Mouse (Mus musculus) fibroblast of lung, adult 2 months (primary cell): ENCODE results near the gene Zfp706.
"Not testable (repeated sequence)": the region's sequence is repeated elsewhere in the genome, so short reads cannot be mapped to it uniquely, and the experiment has no call there.

ENCODE experiments used
- DNase-seq: peaks from one replicate; pipeline ENCODE4 v3.0.0-alpha.2; 2011; ENCODE audit warnings: low read depth

Zfp706 gene

DNA sequence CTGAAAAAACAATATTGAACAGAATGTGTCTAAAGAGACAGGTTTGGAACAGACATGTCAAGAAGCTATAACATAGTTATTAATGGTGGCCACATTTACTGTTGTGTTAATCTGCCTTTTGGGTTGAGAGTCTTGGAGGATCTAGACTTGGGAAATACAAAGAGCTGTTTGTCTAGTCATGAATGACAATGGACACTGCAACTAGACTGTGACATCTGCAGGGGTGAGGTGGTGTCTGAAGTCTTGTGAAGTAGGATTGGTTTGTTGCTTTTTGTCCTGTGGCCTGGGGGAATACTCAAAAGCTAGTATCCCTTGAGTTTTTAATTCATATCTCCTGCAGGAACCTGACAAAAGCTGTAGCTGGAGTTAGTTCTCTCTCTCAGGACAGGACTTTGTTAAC lies 973 bp upstream of the Zfp706 start:
- DNase-seq = no peak

DNA sequence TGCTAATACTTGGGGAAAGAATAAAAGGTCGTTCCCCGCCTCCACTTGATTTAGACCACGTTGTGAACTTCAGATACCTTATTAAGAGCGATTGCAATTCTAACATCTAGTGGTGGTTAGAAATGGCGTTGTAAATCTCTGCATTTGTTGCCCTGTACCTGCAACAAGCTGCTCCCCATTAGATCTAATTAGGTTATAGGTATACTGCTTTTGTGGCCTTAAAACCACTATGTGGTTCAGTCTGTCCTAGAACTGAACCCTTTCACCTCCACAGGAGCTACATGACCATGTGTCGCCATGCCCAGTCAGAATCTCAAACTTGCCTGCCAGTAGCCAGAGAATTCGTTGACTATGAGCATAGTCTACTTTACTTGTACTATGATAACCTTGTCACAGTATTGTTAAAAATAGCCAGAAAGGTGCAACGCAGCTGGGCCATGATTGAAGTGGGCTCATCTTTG lies 416 bp upstream of the Zfp706 start:
- no peak for DNase-seq

DNA sequence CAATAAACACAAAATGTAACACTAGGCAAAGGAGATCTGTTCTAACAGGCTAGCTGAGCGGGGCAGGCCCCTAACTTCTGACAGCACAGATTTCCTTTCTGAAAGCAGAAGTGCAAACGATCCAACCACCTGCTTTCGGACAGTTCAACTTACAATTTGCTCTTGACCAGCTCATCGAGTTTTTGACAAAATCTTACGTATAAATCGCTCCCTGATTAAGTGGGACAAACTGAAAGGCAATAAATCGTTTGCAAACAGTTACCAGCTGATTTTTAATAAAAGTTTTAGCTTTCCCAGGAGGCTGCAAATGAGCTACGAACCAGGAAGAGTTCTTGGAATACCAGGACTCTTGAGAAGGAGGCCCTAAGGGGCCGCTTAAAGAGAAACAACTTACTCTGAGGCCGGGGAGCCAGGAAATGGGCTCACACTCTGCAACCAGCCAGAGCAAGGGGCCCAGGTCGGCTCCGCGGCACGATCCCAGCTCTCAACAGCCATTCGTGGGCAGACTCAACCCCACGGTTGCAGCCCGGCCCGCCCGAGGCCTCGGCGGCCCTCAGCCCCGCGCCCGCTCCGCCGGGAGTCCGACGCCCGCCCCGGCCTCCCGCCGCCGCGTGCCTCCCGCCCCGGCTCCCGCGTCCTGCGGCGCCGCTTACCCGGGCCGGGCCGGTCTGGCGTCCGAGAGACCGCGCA lies 953 bp downstream of the Zfp706 start:
- no peak for DNase-seq

DNA sequence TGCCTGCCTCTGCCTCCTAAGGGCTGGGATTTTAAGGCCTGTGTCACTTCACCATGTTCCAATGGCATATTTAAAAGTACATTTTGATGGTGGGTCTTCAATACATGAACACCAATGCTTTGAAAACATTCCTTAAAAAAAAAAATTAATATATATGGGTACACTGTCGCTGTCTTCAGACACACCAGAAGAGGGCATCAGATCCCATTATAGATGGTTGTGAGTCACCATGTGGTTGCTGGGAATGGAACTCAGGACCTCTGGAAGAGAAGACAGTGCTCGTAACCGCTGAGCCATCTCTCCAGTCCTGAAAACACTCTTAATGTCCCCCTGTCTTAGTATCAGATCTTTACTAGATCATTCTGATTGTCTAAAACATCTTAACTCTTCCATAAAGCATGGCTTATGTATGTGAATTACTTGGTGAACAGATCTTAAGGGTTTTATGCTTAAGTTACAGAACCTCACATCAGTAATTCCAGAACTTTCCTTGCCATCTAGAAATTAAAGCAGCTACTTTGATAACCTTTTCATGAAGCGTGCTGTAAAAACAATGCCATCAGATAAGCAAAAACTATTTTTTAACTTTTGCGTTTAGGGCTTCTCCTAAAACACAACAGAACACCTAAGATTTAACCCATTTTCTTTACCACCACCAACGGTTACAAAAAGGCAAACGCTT lies 1.6 kb downstream of the Zfp706 start:
- DNase-seq = no peak

DNA sequence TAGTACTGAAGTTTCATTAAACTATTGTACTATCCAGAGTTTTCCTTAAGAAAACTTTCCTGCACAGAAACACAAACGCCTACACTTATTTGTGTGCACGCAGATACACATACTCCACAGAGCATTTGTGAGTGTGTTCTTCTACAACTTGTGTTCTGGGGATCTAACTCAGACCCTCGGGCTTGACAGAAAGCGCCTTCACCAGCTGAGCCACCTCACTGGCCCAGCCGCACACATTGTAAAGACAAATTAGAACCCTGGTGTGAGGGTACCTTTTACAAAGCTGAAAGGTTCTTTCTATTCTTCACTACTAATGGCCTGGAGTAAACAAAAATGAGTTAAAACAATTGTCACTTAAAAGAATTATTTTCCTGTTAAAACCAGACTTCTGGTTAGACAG lies 2.7 kb downstream of the Zfp706 start:
- no peak for DNase-seq

DNA sequence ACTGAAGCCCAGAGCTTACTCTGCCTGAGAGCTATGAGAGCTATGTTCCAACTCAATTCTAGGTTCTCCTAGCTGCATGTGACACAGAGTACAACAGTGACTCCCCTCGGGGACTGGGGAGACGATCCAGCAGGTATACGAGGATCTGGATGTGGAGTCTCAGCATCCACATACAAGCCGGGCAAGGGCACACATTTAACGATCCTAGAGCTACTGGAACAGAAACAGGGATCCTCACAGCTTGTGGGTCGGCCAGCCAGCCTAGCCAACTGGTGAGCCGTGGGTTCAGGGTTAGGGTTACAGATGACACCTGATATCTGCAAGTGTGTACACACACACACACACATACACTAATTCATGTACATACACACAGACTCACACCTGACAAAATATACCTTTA lies 5.3 kb downstream of the Zfp706 start:
- DNase-seq = no peak

DNA sequence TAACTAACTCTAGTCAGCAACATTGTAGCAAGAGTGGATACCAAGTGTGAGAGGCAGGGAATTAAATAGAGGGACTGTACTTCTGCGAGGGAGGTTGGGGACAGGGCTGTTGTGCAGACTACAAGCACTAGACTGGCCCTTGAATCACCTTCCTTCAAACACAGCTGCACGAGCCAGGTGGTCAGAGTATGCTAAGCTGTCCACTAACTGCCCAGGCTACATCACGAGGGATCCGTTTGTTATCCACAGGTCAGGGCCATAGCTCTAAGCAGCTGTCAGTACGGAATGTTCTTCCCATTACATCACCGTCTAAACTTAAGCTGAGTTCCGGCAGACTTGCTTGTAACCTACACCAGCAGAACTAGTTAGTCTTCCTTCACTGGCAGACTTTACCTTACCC lies 8.0 kb downstream of the Zfp706 start:
- DNase-seq = not testable (repeated sequence)

DNA sequence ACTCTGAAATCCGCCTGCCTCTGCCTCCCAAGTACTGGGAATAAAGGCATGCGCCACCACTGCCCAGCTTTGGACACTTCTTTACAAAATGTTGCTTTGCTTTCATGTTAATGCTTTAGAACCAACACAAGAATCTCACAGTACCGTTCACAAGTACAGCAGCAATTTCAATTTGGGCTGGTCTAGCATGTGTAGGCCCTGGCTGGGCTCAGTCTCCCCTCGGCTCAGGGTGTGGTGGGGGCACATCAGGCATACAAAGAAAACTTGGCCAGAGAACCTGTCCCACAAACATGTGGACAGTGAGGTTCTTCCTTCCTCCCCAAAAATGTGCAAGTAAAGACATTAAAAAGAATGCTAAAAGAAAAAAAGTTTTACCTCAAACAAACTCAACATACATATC lies 12.4 kb downstream of the Zfp706 start:
- DNase-seq = no peak

DNA sequence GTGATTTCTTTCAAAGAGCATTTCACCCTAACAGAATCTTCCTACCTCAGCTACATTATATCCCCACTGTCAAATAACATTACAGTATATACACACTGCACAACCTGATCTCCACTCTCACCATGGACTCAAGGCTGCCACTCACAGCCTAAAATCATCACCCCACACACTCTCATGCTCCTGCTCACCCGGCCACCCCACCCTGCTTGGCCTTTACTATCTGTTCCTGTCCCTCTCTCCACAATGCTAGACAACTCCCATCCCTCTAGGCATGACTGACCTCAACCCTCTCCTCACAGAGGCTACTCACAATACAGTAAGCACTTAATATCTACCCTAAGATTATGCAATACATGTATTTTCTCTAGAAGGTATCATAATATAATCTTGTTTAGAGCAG lies 12.9 kb downstream of the Zfp706 start:
- DNase-seq = no peak

DNA sequence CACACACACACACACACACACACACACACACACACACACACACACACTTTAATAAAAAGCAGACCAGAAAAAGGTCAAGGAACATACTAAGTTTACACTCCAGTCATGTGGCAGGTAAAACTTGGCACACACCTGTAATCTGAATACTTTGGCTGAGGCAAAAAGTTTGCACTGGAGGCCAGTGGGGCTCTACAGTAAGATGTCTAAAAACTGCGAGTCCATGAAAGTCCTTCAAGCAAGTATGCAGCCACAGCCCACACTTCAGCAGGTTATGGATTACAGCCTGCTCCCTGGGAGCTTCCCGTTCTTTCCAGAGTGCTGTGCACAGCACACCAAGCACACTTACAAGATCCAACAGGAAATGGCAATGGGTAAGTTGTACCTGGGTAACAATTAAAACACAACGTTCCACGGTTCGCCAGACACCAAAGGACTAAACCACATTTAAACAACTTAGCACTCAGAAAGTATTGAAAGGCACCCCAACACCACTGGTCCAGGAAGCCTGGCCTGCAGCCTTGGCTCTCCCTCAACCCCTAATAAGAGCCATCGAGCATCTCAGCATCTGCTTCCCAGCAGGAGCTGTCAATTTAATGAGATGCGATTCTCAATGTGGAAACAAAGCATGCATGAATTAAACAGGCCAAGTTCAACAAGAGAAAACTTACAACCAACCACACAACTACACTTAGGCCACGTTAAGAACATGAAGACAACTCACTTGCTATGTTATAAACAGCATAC lies 14.0 kb downstream of the Zfp706 start:
- DNase-seq = no peak

DNA sequence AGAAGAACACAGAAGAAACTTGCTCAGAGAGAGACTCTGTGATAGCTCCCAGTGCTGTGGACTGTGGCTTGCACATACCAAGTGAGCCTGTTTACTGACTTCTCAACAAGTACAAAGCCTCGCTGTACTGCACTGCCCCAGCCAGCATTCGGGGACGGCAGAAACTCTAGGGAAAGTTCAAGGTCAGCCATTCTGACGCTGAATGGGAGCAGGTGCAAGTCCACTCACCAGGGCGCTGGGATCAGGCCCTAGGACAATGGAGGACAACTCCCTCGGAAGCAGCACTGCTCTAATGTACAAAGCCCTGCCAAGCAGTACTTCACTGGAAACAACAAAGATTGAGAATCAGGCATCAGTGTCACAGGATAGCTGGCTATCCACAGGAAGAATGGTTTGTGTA lies 16.2 kb downstream of the Zfp706 start:
- DNase-seq = no peak

DNA sequence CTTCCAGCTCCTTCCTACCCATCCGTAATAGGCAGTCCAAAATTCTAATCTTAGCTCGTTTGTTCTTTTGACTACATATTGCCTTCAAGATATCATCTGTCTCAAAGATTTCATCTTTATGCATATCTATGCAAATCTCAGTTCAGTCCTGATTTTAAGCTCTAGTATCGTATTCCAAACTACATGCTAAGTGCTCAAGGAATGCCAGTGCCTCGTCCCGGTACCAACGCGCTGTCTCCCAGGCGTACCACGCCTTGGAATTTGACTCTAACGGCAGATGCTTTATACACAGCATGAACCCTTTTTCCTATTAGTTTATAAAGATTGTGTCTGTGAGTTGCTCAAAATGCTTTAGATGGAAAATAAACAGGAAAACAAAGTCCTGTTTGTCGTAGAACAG lies 17.7 kb downstream of the Zfp706 start:
- no peak for DNase-seq

DNA sequence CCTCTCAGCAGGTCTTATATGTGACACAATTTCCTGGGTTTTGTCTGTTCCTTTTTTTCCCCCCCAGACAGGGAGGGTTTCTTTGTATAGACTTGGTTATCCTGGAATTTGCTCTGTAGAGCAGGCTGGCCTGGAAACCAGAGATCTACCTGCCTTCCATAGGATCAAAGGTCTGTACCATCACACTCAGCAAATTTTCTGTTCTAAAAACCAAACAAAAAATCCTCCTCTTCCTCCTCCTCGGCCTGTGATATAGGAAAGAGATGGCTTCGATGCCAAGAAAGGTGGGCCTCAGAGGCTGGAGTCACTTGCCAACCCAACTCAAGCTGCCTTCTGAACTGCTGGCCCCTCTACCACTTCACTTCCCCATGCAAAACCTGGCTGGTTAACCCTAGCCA lies 18.9 kb downstream of the Zfp706 start:
- DNase-seq = no peak

DNA sequence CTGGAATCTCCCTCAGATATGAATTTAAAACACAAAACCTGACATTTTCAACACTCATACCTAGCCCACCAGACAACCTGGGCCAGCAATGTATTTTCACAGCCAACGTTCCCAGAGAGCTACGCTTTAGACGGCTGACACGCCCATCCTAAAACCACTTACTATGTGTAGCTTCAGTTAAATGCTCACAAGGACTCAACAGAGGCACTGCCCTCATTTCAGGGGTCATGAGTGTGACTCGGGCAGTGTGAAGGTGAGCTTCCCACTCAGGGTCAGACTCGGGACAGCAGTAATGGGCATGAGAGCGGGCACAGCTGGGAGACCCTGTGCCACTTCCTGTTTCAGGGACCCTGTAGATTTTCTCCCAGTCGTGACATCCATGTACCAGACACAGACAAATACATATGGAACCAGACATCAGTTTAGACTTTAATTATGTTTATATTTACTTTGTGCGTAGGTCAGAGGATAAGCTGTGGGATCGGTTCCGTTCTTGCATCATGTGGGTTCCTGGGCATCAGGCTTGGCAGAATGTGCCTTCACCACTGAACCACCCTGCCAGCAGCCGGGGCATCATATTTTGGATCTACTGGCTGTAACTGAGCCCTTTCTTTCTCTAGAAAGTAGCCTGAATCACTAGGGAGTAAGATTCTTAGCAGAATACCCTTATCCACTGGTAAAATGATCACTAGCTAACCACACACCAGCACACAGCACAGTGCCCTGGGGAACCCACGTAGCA lies 19.4 kb downstream of the Zfp706 start:
- DNase-seq = no peak

DNA sequence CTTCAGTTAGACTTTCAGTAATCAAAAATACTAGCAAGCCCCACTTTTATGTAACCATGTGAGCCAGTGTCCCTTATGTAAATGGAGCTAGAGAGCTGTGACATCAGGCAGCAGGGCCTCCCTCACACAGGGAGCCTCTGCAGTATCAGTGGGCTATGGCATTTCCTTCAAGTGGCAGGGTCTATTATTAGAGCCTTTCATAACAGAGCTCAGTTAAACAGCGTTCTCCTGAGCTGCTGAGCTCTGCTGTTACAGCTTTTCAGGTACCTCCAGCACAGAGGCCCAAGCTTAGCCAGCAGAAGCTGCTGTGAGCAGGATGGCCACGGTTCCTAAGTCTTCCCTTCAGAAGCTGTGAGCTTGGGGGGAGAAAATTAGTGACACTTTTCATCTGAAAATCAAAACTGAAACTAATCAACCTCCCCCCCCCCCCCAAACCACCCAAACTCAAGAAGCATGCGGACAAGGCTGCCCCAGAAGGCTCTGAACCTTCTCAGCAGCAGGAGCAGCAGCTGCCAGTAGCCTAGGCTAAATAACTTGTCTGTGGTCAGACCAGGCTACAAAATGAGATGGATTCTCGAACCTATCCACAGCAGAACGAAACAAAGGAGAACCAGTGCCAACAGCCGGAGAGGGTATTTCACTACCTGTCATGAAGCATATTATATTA lies 20.2 kb downstream of the Zfp706 start:
- no peak for DNase-seq

DNA sequence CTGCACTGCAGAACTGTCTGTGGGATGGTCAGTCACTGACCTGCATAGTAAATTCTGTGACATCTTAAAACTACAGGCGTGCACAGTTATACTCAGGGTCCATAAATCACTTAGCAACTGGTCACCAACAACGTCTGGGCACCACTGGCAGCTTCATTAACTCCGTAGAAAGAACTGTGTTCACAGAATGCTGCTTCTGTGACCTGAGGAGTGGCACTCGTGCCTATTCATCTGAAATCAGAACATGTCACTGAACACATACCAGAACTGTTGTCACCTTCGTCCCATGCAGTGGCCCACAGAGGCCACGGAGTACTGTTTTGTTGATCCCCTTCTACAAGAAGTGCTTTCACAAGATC lies 22.0 kb downstream of the Zfp706 start:
- DNase-seq = no peak

DNA sequence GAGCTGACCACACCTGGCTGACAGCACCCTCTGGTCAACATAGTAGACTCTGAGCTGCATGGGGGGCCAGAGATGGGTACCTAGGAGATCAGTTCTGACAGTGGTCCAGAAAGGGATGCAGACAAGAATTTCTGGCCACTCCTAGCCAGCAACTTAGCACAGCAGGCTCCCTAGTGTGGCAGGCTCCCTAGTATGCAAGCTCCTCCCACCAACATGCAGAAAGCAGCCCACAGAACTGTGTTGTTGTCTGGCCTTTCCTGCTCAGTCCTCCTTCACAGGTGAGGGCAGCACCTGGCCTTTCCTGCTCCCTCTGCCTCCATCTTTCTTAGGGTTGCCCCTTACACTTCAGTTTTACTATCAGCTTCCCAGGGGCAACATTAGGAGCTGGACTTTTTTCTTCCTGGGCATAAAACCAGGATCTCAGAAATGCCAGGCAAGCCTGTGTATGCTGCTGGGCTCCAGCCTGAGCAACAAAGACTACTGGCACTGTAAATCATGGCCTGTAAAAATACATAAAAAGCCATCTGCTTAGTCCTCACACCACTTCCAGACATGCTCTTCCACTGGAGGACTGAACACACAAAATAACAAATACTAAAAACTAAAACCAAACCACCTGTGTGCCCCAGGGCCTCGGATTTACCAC lies 22.5 kb downstream of the Zfp706 start:
- DNase-seq = no peak

DNA sequence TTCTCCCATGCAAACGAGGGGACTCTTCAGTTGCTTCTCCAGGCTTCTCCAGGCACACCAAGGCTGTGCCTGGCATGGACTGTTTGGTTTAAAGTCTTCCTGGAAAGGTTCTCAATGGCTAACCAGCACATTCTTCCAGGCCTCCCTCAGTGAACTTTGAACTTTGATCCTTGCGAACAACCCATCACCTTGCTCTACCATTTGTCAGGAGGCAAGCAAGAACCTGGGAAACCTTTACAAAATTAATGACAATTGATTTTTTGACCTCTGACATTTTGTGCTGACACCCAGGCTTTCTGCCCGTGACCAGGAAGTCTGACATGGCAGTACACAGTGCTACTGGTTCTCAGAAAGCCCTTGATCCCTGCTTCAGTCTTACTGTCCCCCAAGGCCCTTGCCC lies 24.1 kb downstream of the Zfp706 start:
- DNase-seq = no peak

DNA sequence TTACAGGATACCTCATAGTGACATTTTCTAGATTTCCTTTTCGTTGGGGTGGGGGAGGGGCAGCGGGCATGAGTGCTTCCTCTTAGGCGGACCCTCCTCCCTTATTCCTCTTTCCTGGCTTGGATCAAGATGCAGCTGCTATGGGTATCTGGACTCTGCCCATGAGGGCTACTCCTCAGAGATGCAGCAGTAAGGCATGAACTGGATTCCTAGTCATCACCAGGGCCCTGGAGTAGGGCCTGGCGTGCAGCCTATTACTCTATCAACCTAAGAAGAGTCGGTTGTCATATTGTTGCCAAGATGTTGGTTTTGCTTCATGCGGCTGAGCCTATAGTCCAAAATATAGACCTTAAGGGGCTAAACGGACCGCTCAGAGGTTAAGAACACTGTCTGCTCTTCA lies 27.3 kb downstream of the Zfp706 start:
- DNase-seq = no peak

DNA sequence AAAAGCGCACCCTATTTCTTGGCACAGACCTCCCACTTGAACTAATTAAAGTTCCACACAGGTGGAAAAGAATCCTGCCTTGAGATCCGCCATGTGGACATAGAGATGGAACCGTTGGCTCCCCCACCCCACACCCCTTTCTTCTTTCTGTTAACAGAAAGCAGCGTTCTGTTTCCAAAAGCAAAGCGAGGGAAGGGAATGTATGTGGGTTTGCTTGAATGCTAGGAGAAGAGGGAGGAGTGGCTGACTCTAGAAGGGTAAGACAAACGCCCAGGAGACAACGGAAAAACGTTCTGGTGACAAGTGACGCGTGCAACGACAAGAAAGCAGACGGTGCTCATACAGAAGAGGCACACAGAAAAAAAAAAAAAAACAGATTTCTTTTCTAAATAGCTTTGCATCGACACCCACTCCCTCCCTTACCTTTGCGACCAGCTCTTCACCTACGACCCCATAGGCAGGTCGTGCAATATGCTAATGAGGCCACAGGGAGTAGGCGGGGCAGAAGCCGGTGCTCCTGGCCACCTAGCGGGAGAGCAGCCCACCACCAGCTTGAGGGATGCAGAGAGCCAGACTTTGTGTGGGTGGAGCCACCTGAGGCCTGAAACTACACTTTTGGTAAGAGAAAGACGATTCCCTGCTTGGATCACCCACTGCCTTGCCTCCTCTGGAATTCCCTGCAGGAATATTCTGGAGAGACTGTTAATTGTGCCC lies 27.9 kb downstream of the Zfp706 start:
- no peak for DNase-seq

DNA sequence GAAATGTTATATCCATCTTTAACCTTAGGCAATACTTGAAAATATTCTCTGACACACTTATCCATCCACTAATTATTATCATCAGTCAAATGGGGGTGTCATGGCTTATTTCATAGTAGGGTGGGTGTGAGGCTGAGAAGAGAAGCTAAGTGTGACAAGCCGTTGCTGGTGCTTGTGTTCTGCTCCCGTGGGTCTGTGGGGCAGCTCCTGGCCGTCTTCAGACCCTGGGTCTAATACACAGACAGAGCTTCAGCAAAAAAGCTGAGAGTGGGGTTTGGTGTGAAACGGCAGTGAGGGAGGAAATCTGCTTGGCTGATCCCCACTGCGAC lies 28.4 kb downstream of the Zfp706 start:
- no peak for DNase-seq
